Mouse (Mus musculus): ENCODE measurements around the gene Dnajb3. TPM values are rescaled to one million over a fixed set of nuclear protein-coding genes. Genes with fewer than 3 reads are reported as not detected.
"Not testable (repeated sequence)": the region's sequence is repeated elsewhere in the genome, so short reads cannot be mapped to it uniquely, and the experiment has no call there.

Gene Dnajb3
- total RNA-seq, 2 experiments from 2014 or later, result 3.8 to 4.9 TPM

GRCm38 (mm10) chr1:88232664-88233380, 27.2 kb upstream of the Dnajb3 start:
- DNase-seq (ENCODE audit: low spot score in 2 of 2), result no peak

DNA sequence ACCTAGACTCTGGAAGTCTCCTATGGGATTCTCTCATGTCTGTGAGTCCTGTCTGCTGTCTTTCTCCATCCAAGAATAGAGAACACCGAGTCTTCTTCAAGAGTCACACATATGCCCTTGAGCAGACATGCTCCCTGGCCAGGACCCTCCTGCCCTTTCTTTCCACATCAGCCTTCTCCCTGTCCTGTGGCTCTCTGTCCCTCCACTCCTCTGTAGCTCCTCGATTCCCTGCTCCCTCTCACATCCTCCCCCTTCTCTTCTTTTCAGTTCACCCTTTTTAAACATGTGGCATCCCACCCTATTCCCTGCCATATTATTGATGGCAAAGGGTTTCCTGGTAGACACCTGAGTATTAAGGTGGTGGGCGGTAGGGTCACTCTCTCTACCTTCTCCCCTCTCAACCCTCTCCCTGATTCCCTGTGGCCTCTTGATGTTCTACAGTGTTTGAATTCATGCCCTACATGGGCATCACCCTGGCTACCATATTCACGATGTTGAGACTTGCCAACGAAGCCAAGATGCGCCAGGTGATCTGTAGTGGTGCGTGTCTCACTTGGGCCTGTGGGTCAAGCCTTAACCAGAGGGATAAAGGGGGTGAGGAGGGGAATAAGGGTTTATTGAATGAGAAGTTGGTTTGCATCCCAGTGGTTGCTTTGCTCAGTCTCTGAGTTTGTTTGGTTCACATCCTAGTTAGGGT, 26.4 kb upstream of the Dnajb3 start:
- DNase-seq (ENCODE audit: low spot score in 2 of 2), result no peak

- DNase-seq (ENCODE audit: low spot score in 2 of 2), result no peak
Measured at GRCm38 (mm10) chr1:88230981-88231802, 25.6 kb upstream of the Dnajb3 start.

GRCm38 (mm10) chr1:88230421-88230820, 24.8 kb upstream of the Dnajb3 start:
- no peak for DNase-seq (ENCODE audit: low spot score in 2 of 2)

GRCm38 (mm10) chr1:88229986-88230385, 24.4 kb upstream of the Dnajb3 start:
- no peak for DNase-seq (ENCODE audit: low spot score in 2 of 2)

- DNase-seq (ENCODE audit: low spot score in 2 of 2), result no peak
Measured at GRCm38 (mm10) chr1:88229566-88229965, 24.0 kb upstream of the Dnajb3 start.

DNA sequence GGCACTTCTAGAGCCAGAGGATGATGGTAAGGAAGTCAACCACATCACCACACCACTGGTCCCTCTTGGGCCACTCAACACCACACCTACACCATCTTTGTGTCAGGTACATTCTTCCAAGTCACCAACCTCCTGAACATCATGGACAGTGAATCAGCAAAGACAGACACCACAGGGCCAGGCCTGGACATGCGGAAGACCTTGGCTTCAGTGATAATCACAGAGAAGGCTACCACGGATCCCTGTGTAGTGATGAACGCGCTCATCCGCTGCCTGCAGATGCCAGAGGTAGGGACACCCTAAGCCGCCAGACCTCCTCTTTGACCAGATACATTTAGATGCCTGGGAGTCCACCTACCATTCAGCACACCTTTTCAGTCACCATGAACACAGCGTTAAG, 22.5 kb upstream of the Dnajb3 start:
- DNase-seq (ENCODE audit: low spot score in 2 of 2), result peak; percentile 30 to 31

- DNase-seq (ENCODE audit: low spot score in 2 of 2), result peak in 1 of 2 experiments; percentile 18
Measured at GRCm38 (mm10) chr1:88227482-88227881, 21.9 kb upstream of the Dnajb3 start.

DNA sequence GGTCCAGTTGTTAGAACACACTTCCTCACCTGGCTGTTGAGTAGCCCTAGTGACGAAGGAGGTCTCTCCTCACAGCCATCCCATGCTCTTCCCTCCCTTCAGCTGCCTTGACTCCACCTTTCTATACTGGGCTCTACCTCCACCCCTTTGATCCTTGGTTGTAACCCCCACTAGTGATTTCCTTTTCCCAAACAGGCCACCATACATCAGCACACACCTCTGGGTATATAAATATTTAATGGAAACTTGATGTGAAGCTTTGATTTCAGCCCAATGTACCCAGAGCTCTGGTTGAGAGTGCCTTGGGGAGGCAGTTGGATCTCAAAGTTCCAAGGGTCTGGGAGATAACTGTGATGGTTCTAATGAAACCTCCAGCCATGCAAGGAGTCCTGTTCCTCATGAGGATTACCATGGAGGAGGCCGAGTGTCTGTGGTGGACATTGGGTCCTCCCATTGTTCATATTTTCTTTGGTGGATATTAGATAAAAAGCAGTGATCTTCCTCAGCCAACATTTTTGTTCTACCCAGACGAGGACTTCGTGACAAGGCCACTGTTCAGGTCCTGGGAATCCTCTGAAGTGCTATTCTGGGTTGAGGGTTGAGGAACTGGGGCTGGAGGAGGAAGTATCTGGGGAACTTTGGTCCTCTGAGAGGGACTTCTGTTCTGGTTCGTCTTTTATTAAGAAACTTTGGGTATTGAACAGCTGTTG, 21.2 kb upstream of the Dnajb3 start, which contains the start of gene Mroh2a:
Gene Mroh2a, plus strand, starts transcription at position 317 of the 710 bp plus-strand sequence.
- DNase-seq (ENCODE audit: low spot score in 2 of 2), result peak in 1 of 2 experiments; percentile 22

DNA sequence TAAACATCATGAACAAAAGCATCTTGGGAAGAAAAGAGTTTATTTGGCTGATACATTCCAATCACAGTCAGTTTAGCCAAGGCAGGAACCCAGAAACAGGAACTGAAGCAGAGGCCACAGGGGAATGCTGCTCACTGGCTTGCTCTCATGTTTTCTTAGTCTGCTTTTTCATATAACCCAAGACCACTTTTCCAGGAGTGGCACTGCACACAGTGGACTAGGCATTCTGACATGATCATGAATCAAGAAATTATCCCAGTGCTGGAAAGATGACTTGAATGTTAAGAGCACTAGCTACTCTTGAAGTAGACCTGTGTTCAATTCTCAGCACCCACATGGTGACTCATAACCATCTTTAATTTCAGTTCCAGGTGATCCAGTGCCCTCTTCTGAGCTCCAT, 20.2 kb upstream of the Dnajb3 start:
- peak in 1 of 2 experiments; percentile 16 for DNase-seq (ENCODE audit: low spot score in 2 of 2)

GRCm38 (mm10) chr1:88225301-88225700, 19.7 kb upstream of the Dnajb3 start:
- not testable (repeated sequence) for DNase-seq (ENCODE audit: low spot score in 2 of 2)

GRCm38 (mm10) chr1:88224029-88224776, 18.6 kb upstream of the Dnajb3 start:
- DNase-seq (ENCODE audit: low spot score in 2 of 2), result peak in 1 of 2 experiments; percentile 21

DNA sequence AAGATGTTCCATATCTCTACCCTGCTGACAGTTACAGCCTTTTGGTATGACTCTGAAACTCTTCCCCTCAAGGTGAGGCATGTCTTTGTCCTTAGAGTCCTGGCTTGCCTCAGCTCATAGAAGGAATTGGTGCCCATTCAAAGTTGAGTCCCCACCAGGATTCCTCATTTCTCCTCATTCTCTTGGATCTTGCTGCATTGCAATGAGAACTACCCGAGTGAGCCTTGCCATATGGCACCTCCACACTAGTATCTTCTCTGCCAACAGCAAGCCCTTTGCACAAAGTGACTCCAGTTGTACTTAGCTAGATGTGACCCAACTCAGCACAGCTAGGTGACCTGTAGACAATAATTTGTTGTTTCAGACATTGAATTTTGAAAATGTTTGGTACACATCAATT, 18.0 kb upstream of the Dnajb3 start:
- DNase-seq (ENCODE audit: low spot score in 2 of 2), result peak; percentile 27 to 33

- peak; percentile 15 to 21 for DNase-seq (ENCODE audit: low spot score in 2 of 2)
Measured at GRCm38 (mm10) chr1:88223011-88223515, 17.5 kb upstream of the Dnajb3 start.

GRCm38 (mm10) chr1:88222216-88222615, 16.6 kb upstream of the Dnajb3 start:
- DNase-seq (ENCODE audit: low spot score in 2 of 2), result peak in 1 of 2 experiments; percentile 0

DNA sequence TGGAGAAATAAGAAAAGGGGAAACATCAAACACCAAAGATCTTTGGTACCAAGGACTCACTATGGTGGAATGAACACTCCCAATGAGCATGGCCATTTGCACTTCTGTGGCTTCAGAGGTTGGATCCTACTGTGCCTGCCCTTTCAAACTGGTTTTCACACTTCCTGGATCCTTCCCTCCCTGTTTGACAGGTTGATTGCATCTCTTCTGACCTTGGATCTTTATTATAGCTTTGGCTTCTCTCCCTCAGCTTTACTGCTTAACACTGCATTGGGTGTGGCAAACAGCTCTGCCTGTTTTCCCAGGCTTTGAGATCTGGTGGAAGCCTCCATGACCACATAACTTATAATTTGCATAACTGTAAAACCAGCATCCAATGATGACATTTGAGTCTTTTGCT, 14.8 kb upstream of the Dnajb3 start:
- peak in 1 of 2 experiments; percentile 21 for DNase-seq (ENCODE audit: low spot score in 2 of 2)

DNA sequence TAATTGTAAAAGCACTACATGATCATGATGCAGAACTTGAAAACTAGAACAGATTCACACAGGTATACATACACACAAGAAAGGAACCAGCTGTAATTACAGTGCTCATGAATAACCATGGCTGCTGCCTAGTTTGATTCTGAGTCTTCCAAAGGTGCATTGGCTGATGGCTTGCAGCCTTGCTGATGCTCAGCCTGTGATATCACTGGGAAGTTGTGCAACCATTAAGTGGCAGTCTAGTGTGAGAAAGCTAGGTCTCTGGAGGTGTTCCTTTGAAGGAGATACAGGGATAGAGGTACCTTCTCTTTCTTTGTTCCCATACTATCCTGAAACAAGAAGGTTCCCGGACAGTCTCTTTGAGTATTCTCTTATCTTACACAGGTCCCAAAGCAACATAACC, 13.5 kb upstream of the Dnajb3 start:
- peak in 1 of 2 experiments; percentile 22 for DNase-seq (ENCODE audit: low spot score in 2 of 2)

GRCm38 (mm10) chr1:88218591-88218990, 13.0 kb upstream of the Dnajb3 start:
- no peak for DNase-seq (ENCODE audit: low spot score in 2 of 2)

DNA sequence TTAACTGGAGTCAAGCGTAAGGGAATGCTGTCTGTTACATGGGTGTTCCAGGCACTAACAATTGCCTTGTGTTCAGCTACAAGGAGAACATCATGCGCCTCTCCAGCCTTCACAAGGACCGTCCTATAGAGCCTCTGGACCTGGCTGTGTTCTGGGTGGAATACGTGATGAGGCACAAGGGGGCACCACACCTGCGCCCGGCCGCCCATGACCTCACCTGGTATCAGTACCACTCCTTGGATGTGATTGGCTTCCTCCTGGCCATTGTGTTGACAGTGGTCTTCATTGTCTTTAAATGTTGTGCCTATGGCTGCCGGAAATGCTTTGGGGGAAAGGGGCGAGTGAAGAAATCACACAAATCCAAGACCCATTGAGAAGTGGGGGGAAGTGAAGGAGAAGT, 12.5 kb upstream of the Dnajb3 start:
- peak; percentile 28 to 43 for DNase-seq (ENCODE audit: low spot score in 2 of 2)

DNA sequence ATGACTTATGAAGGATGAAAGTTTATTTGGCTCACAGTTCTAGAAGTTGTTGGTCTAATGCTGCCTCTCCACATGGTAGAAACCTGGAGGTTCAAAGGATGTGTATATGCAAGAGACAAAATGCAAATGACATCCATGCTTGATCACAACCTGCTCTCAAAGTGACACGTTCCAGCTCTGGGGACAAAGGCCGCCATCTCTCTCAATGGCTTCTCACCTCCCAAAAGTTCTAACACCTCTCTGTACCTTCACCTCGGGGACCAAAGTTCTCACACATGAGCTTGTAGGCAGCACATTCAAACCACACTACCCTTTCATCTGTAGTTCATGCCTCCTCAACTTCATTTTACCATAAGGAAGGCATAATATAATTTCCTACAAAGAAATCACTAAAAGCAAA, 12.0 kb upstream of the Dnajb3 start:
- DNase-seq (ENCODE audit: low spot score in 2 of 2), result peak in 1 of 2 experiments; percentile 13

Measured in gastrocnemius, postnatal 4 days (tissue).